Mouse (Mus musculus) stomach, embryonic 15.5 days (tissue): ENCODE data around the gene Bmi1. TPM values are rescaled to one million over a fixed set of nuclear protein-coding genes. Genes with fewer than 3 reads are reported as not detected.

ENCODE experiments used
- ATAC-seq: fragments of 200-750 bp; cut with Nextera tagmentation; 2 replicates; pipeline ENCODE4 v1.8.0; 2017; ENCODE audit warnings: low read depth, moderate number of reproducible peaks, moderate TSS enrichment; ENCODE audit not compliant: insufficient read depth, low FRiP score
- H3K27ac ChIP-seq: fragments of 300-500 bp; sonication (generic); 2 replicates; pipeline ENCODE4 v1.5.1; 2015; ENCODE audit warnings: mild to moderate bottlenecking, inconsistent platforms
- H3K27me3 ChIP-seq: fragments of 300-500 bp; sonication (generic); replicated peaks from 2 replicates; pipeline ENCODE4 v1.6.1; 2015; ENCODE audit warnings: inconsistent platforms
- H3K36me3 ChIP-seq: fragments of 300-500 bp; sonication (generic); 2 replicates; pipeline ENCODE4 v1.6.1; 2015; ENCODE audit warnings: inconsistent platforms
- H3K4me1 ChIP-seq: fragments of 300-500 bp; sonication (generic); 2 replicates; pipeline ENCODE4 v1.6.1; 2015; ENCODE audit warnings: inconsistent platforms
- H3K4me2 ChIP-seq: fragments of 300-500 bp; sonication (generic); 2 replicates; pipeline ENCODE4 v1.6.1; 2015; ENCODE audit warnings: mild to moderate bottlenecking, inconsistent platforms
- H3K4me3 ChIP-seq: fragments of 300-500 bp; sonication (generic); replicated peaks from 2 replicates; pipeline ENCODE4 v1.5.1; 2015; ENCODE audit warnings: inconsistent platforms
- H3K9ac ChIP-seq: fragments of 300-500 bp; sonication (generic); 2 replicates; pipeline ENCODE4 v1.6.1; 2015; ENCODE audit warnings: inconsistent platforms
- H3K9me3 ChIP-seq: fragments of 300-500 bp; sonication (generic); 2 replicates; pipeline ENCODE4 v1.6.1; 2016; ENCODE audit warnings: inconsistent platforms
- WGBS: fragments of 180-500 bp; shearing (Covaris S2); methylation state at CpG from one replicate; pipeline ENCODE4 v1.1.7; 2015; 5-methylcytosine and 5-hydroxymethylcytosine counted together
- polyA plus RNA-seq: library from polyadenylated mRNA; unstranded; fragments of >200 nt; fragmentation: Nextera tagmentation; extraction: Ambion mirVana; gene quantifications from 2 replicates; pipeline ENCODE4 v1.2.1, GENCODE M21; 2015

Bmi1 gene
- polyA plus RNA-seq, 1 experiment from 2014 or later: 20.9 TPM

DNA sequence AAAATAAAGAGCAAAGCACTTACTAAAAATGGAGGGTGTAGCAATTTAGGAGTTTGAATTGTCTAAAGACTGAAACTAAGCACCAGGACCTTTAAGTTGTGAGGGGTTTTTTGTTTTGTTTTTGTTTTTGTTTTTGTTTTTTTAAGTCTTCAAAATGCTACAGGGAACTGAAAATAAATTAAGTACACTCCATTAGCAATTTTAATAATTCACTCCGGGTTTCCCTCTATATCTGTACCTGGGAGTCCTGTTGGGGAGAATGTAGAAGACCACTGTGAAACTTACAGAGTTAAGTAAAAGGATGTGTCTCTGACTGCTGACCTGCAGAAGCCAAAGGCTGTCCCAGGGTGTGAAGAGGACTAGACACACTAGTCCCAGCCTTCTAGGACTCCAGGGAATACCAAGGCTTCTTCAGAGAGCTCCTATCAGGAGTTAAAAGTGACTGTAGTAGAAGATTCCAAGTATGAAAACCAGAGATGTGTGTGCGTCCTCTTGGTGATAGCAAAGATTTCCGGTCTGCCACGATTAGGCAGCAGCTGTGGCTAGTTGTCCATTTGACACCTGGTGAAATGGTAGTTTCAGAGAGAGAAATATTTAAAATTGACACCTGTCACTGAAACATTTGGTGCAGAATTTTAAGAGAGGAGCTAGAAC lies 20.9 kb downstream of the Bmi1 start:
- Histone ChIP-seq H3K4me2 (no peak overlapping the region), H3K9me3 (no peaks in the 10 kb centered on the region), H3K9ac (no peak overlapping the region), H3K4me1 (peaks cover 5% of the 10 kb centered on the region), H3K36me3 (no peaks in the 10 kb centered on the region), H3K27ac (no peak overlapping the region), H3K27me3 (peaks cover 57% of the 10 kb centered on the region), H3K4me3 (no peak overlapping the region)
- no peak for ATAC-seq
- 2% methylated on average over 4 of the region's 4 CpGs for WGBS

- H3K9ac ChIP-seq: no peak overlapping the region
- under 1% methylated on average over 56 of the region's 56 CpGs for WGBS
- ATAC-seq: peak; percentile 38; the same call in 1 of the 2 replicates
- H3K27ac ChIP-seq: no peak overlapping the region
- H3K4me2 ChIP-seq: peak overlapping the region; percentile 22
- peaks cover 5% of the 10 kb centered on the region for H3K4me1 ChIP-seq
- no peaks in the 10 kb centered on the region for H3K36me3 ChIP-seq
- no peaks in the 10 kb centered on the region for H3K9me3 ChIP-seq
- H3K27me3 ChIP-seq: peaks cover 53% of the 10 kb centered on the region
- peak overlapping the region; percentile 8; the same call in 1 of the 2 replicates for H3K4me3 ChIP-seq
Observed at GRCm38 (mm10) chr2:18698663-18699385, 22.0 kb downstream of the Bmi1 start.

GRCm38 (mm10) chr2:18699401-18699990 lies 22.7 kb downstream of the Bmi1 start:
- Histone ChIP-seq H3K36me3 (no peaks in the 10 kb centered on the region), H3K27ac (no peak overlapping the region), H3K9me3 (no peaks in the 10 kb centered on the region), H3K27me3 (peaks cover 53% of the 10 kb centered on the region), H3K4me2 (no peak overlapping the region), H3K4me1 (peaks cover 5% of the 10 kb centered on the region), H3K4me3 (no peak overlapping the region), H3K9ac (no peak overlapping the region)
- WGBS: 6% methylated on average over 11 of the region's 11 CpGs
- no peak for ATAC-seq

DNA sequence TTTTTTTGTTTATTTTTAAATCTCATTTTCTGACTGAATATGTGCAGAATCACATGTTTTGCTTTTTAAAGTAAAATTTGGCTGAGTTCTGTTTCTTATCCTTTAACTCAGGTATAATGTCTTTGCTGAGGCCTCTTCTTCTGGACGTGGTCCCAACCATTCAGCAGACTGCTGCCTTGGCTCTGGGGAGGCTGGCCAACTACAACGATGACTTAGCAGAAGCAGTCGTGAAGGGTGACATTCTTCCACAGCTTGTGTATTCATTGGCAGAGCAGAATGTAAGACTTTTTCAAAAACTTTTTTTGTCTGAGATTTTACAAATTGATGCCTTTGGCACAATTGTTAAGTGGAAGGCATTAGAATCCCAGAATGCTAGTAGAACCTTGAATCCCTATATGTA lies 33.5 kb downstream of the Bmi1 start:
- no peaks in the 10 kb centered on the region for H3K9me3 ChIP-seq
- no peak overlapping the region for H3K4me2 ChIP-seq
- no peak overlapping the region for H3K9ac ChIP-seq
- 61% methylated on average over 3 of the region's 3 CpGs for WGBS
- H3K4me3 ChIP-seq: no peak overlapping the region
- no peaks in the 10 kb centered on the region for H3K36me3 ChIP-seq
- ATAC-seq: no peak
- H3K4me1 ChIP-seq: no peaks in the 10 kb centered on the region
- 0 out of 2 replicates have a peak, but pooled peaks cover 3% of the 10 kb centered on the region for H3K27me3 ChIP-seq
- no peak overlapping the region for H3K27ac ChIP-seq

DNA sequence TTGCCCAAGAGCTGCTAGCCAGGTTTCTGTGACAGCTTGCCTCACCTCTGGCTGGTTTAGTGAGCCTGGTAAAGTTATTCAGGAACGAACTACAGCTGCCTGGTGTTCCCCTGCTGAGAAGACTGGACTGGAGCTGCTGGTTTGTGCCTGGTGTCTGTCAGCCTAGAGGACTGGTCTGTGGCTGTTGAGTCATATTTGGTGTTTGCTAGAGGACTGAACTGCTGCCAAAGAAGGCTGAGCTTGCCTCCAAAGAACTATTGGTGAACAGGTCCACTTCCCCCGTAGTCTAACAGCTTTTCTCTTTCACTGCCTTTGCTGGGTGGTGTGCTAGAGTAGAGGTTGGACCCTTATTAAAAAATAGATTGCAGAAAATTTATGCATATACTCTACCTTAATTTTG lies 36.3 kb downstream of the Bmi1 start:
- Histone ChIP-seq H3K4me1 (no peaks in the 10 kb centered on the region), H3K4me3 (no peak overlapping the region), H3K9ac (no peak overlapping the region), H3K27me3 (no peaks in the 10 kb centered on the region), H3K9me3 (no peaks in the 10 kb centered on the region), H3K27ac (no peak overlapping the region), H3K36me3 (no peaks in the 10 kb centered on the region), H3K4me2 (no peak overlapping the region)
- ATAC-seq: no peak
- 72% methylated on average over 2 of the region's 2 CpGs for WGBS

GRCm38 (mm10) chr2:18714337-18714736 lies 37.5 kb downstream of the Bmi1 start:
- Histone ChIP-seq H3K27ac (no peak overlapping the region), H3K9ac (no peak overlapping the region), H3K36me3 (no peaks in the 10 kb centered on the region), H3K4me3 (no peak overlapping the region), H3K4me1 (no peaks in the 10 kb centered on the region), H3K27me3 (no peaks in the 10 kb centered on the region), H3K4me2 (no peak overlapping the region), H3K9me3 (no peaks in the 10 kb centered on the region)
- WGBS: 69% methylated on average over 3 of the region's 3 CpGs
- ATAC-seq: no peak

DNA sequence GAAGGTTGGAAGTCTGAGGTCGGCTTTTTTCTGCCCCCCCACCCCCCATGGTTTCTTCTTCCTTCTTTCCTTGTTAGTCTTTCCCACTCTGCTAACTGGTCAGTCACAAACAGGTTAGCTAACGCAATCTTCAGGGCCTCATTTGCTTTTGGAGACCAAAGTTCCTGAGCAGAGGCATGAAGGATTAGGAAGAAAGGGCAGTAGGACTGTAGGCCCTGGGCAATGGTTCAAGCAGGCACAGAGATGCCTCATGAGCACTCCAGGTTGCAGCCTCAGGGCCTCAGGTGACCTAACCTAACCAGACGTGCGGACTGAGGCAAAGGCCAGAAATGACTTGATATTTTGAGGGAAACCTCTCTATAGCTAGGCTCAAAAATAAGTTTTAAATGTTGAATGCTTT lies 41.7 kb downstream of the Bmi1 start:
- no peak overlapping the region for H3K27ac ChIP-seq
- no peaks in the 10 kb centered on the region for H3K4me1 ChIP-seq
- no peak overlapping the region for H3K4me2 ChIP-seq
- no peak overlapping the region for H3K4me3 ChIP-seq
- no peaks in the 10 kb centered on the region for H3K27me3 ChIP-seq
- no peaks in the 10 kb centered on the region for H3K36me3 ChIP-seq
- no peaks in the 10 kb centered on the region for H3K9me3 ChIP-seq
- H3K9ac ChIP-seq: no peak overlapping the region
- ATAC-seq: no peak
- 75% methylated on average over 4 of the region's 4 CpGs for WGBS

DNA sequence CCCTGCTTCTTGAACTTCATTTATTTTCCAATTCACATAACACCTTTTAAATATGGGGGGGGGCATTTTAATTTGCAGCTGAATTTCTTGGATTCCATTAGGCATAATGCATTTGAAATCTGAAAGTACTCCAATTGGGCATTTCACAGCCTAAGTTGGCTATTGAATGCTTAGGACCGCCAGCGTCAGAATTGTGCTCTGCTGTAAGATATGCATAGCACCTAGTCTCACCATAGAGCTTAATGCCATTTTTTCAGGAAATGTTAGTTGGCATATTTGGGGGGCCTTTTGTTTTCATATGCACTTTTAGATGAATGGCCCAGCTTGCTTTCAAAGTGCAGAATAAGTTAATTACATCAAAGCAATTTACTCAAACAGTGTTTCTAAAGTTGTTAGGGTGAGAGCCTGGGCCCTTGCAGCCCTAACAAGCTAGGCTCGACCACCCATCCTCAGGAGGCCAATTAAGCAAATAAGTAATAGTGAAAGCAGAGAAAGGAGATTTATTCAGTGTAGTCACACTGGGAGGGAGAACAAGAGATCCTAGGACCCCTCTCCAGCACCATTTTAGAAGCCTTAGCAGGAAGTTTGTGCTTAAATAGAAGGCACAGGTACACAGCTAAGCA lies 45.5 kb downstream of the Bmi1 start:
- WGBS: 61% methylated on average over 3 of the region's 3 CpGs
- no peaks in the 10 kb centered on the region for H3K4me1 ChIP-seq
- no peak for ATAC-seq
- H3K27me3 ChIP-seq: no peaks in the 10 kb centered on the region
- H3K9me3 ChIP-seq: no peaks in the 10 kb centered on the region
- no peak overlapping the region for H3K27ac ChIP-seq
- no peaks in the 10 kb centered on the region for H3K36me3 ChIP-seq
- no peak overlapping the region for H3K9ac ChIP-seq
- no peak overlapping the region for H3K4me2 ChIP-seq
- no peak overlapping the region for H3K4me3 ChIP-seq

DNA sequence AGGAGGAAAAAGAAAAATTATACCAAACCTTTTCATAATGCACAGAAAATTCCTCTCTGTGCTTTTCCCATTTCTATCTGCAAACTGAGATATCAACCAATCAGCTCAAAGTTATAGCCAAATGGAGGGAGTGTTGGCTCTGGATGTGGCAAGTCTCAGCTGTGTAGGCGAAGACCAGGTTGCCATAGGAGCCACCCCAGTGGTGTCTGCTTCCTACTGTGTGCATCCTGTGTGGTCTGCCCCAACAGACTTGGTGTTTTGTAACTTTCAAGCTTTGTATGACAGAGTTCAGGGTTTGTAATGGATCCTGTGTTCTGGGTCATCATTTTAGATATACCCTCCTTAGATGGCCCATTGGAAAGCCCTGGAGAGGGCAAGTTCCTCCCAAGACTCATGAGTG lies 47.6 kb downstream of the Bmi1 start:
- 79% methylated on average over 1 of the region's 1 CpGs for WGBS
- Histone ChIP-seq H3K4me3 (no peak overlapping the region), H3K4me1 (no peaks in the 10 kb centered on the region), H3K27ac (no peak overlapping the region), H3K4me2 (no peak overlapping the region), H3K9ac (no peak overlapping the region), H3K9me3 (no peaks in the 10 kb centered on the region), H3K36me3 (no peaks in the 10 kb centered on the region), H3K27me3 (no peaks in the 10 kb centered on the region)
- no peak for ATAC-seq

DNA sequence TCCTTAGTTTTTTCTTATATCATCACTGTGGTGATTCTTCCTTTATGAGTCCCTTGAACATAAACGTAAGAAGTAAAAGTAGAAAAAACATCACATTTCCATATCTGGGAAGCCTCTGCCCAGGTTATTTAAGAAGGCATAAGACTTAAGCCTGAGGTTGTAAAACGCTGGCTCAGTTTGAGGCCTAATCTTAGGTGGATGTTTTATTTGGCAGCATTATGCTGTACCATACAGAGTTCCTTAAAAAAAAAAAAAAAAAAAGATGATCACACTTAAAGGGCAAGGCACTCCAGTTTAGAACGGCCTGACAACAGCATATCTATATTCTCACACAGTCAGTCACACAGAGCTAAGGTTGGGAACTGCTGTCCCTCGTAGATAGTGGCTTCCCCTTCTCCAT lies 49.1 kb downstream of the Bmi1 start:
- Histone ChIP-seq H3K4me1 (no peaks in the 10 kb centered on the region), H3K27me3 (no peaks in the 10 kb centered on the region), H3K4me2 (no peak overlapping the region), H3K9ac (no peak overlapping the region), H3K4me3 (no peak overlapping the region), H3K9me3 (no peaks in the 10 kb centered on the region), H3K36me3 (no peaks in the 10 kb centered on the region), H3K27ac (no peak overlapping the region)
- WGBS: 70% methylated on average over 4 of the region's 4 CpGs
- no peak for ATAC-seq

- WGBS: 36% methylated on average over 9 of the region's 9 CpGs
- no peak overlapping the region for H3K4me3 ChIP-seq
- H3K27ac ChIP-seq: no peak overlapping the region
- H3K36me3 ChIP-seq: no peaks in the 10 kb centered on the region
- no peak overlapping the region for H3K4me2 ChIP-seq
- H3K9me3 ChIP-seq: no peaks in the 10 kb centered on the region
- H3K27me3 ChIP-seq: no peaks in the 10 kb centered on the region
- no peaks in the 10 kb centered on the region for H3K4me1 ChIP-seq
- no peak for ATAC-seq
- H3K9ac ChIP-seq: no peak overlapping the region
Observed at GRCm38 (mm10) chr2:18731718-18732117, 54.9 kb downstream of the Bmi1 start.
